Mouse (Mus musculus) heart, embryonic 11.5 days (tissue): Measurements from ENCODE around the gene Adpgk. TPM values are rescaled to one million over a fixed set of nuclear protein-coding genes. Genes with fewer than 3 reads are reported as not detected.

Experiments used
- ATAC-seq: fragments of 200-750 bp; cut with Nextera tagmentation; replicated peaks from 2 replicates; pipeline ENCODE4 v1.8.0; 2017; ENCODE audit warnings: moderate library complexity; ENCODE audit not compliant: insufficient number of reproducible peaks, low FRiP score, low TSS enrichment
- H3K27ac ChIP-seq: fragments of 300-500 bp; sonication (generic); 2 replicates; pipeline ENCODE4 v1.5.1; 2014; ENCODE audit warnings: mild to moderate bottlenecking, low read depth, low read length
- H3K27me3 ChIP-seq: fragments of 300-500 bp; sonication (generic); 2 replicates; pipeline ENCODE4 v1.6.1; 2014; ENCODE audit warnings: mild to moderate bottlenecking, low read length, mixed read lengths; ENCODE audit not compliant: control insufficient read depth, insufficient read depth
- H3K36me3 ChIP-seq: fragments of 300-500 bp; sonication (generic); 2 replicates; pipeline ENCODE4 v1.6.1; 2014; ENCODE audit warnings: mild to moderate bottlenecking, low read length, moderate library complexity, mixed read lengths; ENCODE audit not compliant: control insufficient read depth, insufficient read depth
- H3K4me1 ChIP-seq: fragments of 300-500 bp; sonication (generic); 2 replicates; pipeline ENCODE4 v1.6.1; 2014; ENCODE audit warnings: low read length; ENCODE audit not compliant: control insufficient read depth, insufficient read depth
- H3K4me2 ChIP-seq: fragments of 300-500 bp; sonication (generic); 2 replicates; pipeline ENCODE4 v1.6.1; 2014; ENCODE audit warnings: mild to moderate bottlenecking, moderate library complexity
- H3K4me3 ChIP-seq: fragments of 300-500 bp; sonication (generic); 2 replicates; pipeline ENCODE4 v1.5.1; 2014; ENCODE audit warnings: low read depth, low read length
- H3K9ac ChIP-seq: fragments of 300-500 bp; sonication (generic); 2 replicates; pipeline ENCODE4 v1.6.1; 2014; ENCODE audit warnings: mild to moderate bottlenecking, low read depth, low read length, moderate library complexity
- H3K9me3 ChIP-seq: fragments of 300-500 bp; sonication (generic); replicated peaks from 2 replicates; pipeline ENCODE4 v1.6.1; 2016; ENCODE audit warnings: low read length; ENCODE audit not compliant: control insufficient read depth
- WGBS: fragments of 180-500 bp; shearing (Covaris S2); extraction: QIAGEN DNeasy Blood & Tissue Kit; methylation state at CpG from one replicate; pipeline ENCODE4 v1.1.7; 2014; ENCODE audit not compliant: insufficient replicate concordance; 5-methylcytosine and 5-hydroxymethylcytosine counted together
- polyA plus RNA-seq: library from polyadenylated mRNA; unstranded; fragments of >200 nt; fragmentation: Nextera tagmentation; extraction: Ambion mirVana; gene quantifications from 2 replicates; pipeline ENCODE4 v1.2.1, GENCODE M21; 2014

The Adpgk gene
- polyA plus RNA-seq, result 29.5 and 29.6 TPM in 2 replicates

- H3K27ac ChIP-seq, result peak within 1 kb of the TSS; percentile 91
- H3K9ac ChIP-seq, result peak within 1 kb of the TSS; percentile 96
- peak; percentile 94 for ATAC-seq
- H3K36me3 ChIP-seq, result no peaks in the 10 kb centered on the region
- no peaks in the 10 kb centered on the region for H3K27me3 ChIP-seq
- peak within 1 kb of the TSS; percentile 95 for H3K4me3 ChIP-seq
- no peaks in the 10 kb centered on the region for H3K9me3 ChIP-seq
- H3K4me1 ChIP-seq, result peaks cover 21% of the 10 kb centered on the region
- H3K4me2 ChIP-seq, result peak within 1 kb of the TSS; percentile 82
- WGBS, result under 1% methylated on average over 58 of the region's 58 CpGs
These were observed at the start of gene Adpgk for GRCm38 (mm10) chr9:59290957-59291687. Adpgk (plus strand) TSS chr9:59291558.

- WGBS, result 38% methylated on average over 6 of the region's 7 CpGs
These were observed 46.2 kb upstream of the Adpgk start for GRCm38 (mm10) chr9:59245181-59245580.

GRCm38 (mm10) chr9:59246456-59247029, 44.8 kb upstream of the Adpgk start:
- H3K4me3 ChIP-seq, result no peak overlapping the region
- H3K9me3 ChIP-seq, result no peaks in the 10 kb centered on the region
- H3K27me3 ChIP-seq, result no peaks in the 10 kb centered on the region
- H3K36me3 ChIP-seq, result no peaks in the 10 kb centered on the region
- 0 out of 2 replicates have a peak, but pooled peaks cover 4% of the 10 kb centered on the region for H3K4me1 ChIP-seq
- no peak for ATAC-seq
- H3K4me2 ChIP-seq, result no peak overlapping the region
- no peak overlapping the region for H3K27ac ChIP-seq
- 43% methylated on average over 6 of the region's 6 CpGs for WGBS
- no peak overlapping the region for H3K9ac ChIP-seq

More at GRCm38 (mm10) chr9:59245181-59245580, 46.2 kb upstream of the Adpgk start:
- Histone ChIP-seq H3K4me2 (no peak overlapping the region), H3K4me1 (0 out of 2 replicates have a peak, but pooled peaks cover 4% of the 10 kb centered on the region), H3K9me3 (no peaks in the 10 kb centered on the region), H3K27ac (no peak overlapping the region), H3K4me3 (no peak overlapping the region), H3K27me3 (no peaks in the 10 kb centered on the region), H3K9ac (no peak overlapping the region), H3K36me3 (no peaks in the 10 kb centered on the region)
- no peak for ATAC-seq

GRCm38 (mm10) chr9:59249359-59249758, 42.0 kb upstream of the Adpgk start:
- Histone ChIP-seq H3K4me1 (peaks cover 5% of the 10 kb centered on the region), H3K4me2 (no peak overlapping the region), H3K4me3 (no peak overlapping the region), H3K9ac (no peak overlapping the region), H3K36me3 (no peaks in the 10 kb centered on the region), H3K27ac (no peak overlapping the region), H3K9me3 (no peaks in the 10 kb centered on the region), H3K27me3 (no peaks in the 10 kb centered on the region)
- ATAC-seq, result no peak
- WGBS, result 74% methylated on average over 3 of the region's 3 CpGs

- Histone ChIP-seq H3K4me3 (no peak overlapping the region), H3K9me3 (no peaks in the 10 kb centered on the region), H3K4me2 (no peak overlapping the region), H3K27me3 (no peaks in the 10 kb centered on the region), H3K4me1 (peaks cover 12% of the 10 kb centered on the region), H3K9ac (no peak overlapping the region), H3K27ac (no peak overlapping the region), H3K36me3 (no peaks in the 10 kb centered on the region)
- ATAC-seq, result no peak
- 57% methylated on average over 3 of the region's 3 CpGs for WGBS
These were observed 41.1 kb upstream of the Adpgk start for GRCm38 (mm10) chr9:59250272-59250671.

GRCm38 (mm10) chr9:59254716-59255421, 36.5 kb upstream of the Adpgk start:
- no peak overlapping the region for H3K4me2 ChIP-seq
- no peak overlapping the region for H3K27ac ChIP-seq
- no peak for ATAC-seq
- no peaks in the 10 kb centered on the region for H3K36me3 ChIP-seq
- no peak overlapping the region for H3K9ac ChIP-seq
- H3K9me3 ChIP-seq, result no peaks in the 10 kb centered on the region
- no peak overlapping the region for H3K4me3 ChIP-seq
- WGBS, result 50% methylated on average over 5 of the region's 5 CpGs
- no peaks in the 10 kb centered on the region for H3K27me3 ChIP-seq
- peaks cover 10% of the 10 kb centered on the region for H3K4me1 ChIP-seq

GRCm38 (mm10) chr9:59259806-59260454, 31.4 kb upstream of the Adpgk start:
- Histone ChIP-seq H3K27me3 (no peaks in the 10 kb centered on the region), H3K4me1 (peaks cover 8% of the 10 kb centered on the region), H3K4me2 (no peak overlapping the region), H3K36me3 (no peaks in the 10 kb centered on the region), H3K9ac (no peak overlapping the region), H3K9me3 (no peaks in the 10 kb centered on the region), H3K4me3 (no peak overlapping the region), H3K27ac (no peak overlapping the region)
- no peak for ATAC-seq
- 57% methylated on average over 9 of the region's 9 CpGs for WGBS

GRCm38 (mm10) chr9:59266332-59266731, 25.0 kb upstream of the Adpgk start:
- no peak overlapping the region for H3K27ac ChIP-seq
- H3K4me2 ChIP-seq, result no peak overlapping the region
- no peak overlapping the region for H3K4me3 ChIP-seq
- no peak overlapping the region for H3K9ac ChIP-seq
- H3K27me3 ChIP-seq, result no peaks in the 10 kb centered on the region
- H3K4me1 ChIP-seq, result 0 out of 2 replicates have a peak, but pooled peaks cover 1% of the 10 kb centered on the region
- no peak for ATAC-seq
- H3K9me3 ChIP-seq, result no peaks in the 10 kb centered on the region
- WGBS, result 60% methylated on average over 6 of the region's 6 CpGs
- H3K36me3 ChIP-seq, result no peaks in the 10 kb centered on the region
